Mouse (Mus musculus): ENCODE data around the gene St8sia1.

- TF ChIP-seq POLR2AphosphoS2 (IDR thresholded peaks at IDR 0.05; ENCODE audit: low read length) (no peak), BHLHE40 (IDR thresholded peaks at IDR 0.05; ENCODE audit: borderline replicate concordance, low read depth, low read length) (no peak), RAD21 (IDR thresholded peaks at IDR 0.05; ENCODE audit: low read depth, low read length) (peak; percentile 7), GATA1 (IDR thresholded peaks at IDR 0.05; ENCODE audit: low read depth, low read length) (no peak), EP300 (IDR thresholded peaks at IDR 0.05; ENCODE audit: low read depth in 1 of 2, low read length in 2 of 2) (no peak), CTCF (IDR thresholded peaks at IDR 0.05 in 2 of 3, conservative IDR thresholded peaks at IDR 0.05 in 1 of 3; ENCODE audit: control insufficient read depth in 1 of 3, insufficient read depth in 1 of 3, low read depth in 2 of 3, low read length in 3 of 3, poor library complexity in 1 of 3, severe bottlenecking in 1 of 3) (peak; percentile 32 to 47 (median 33))
Observed at GRCm38 (mm10) chr6:142944470-142944869, 19.8 kb downstream of the St8sia1 start.
